Mouse (Mus musculus) layer of hippocampus, postnatal 10 days (tissue): ENCODE measurements at regions not wholly inside any gene's neighbourhood (a gene's known extent, or its start where the extent isn't known, plus 50 kb on each side); places are given as distances from the start of the nearest gene placed in this dataset.

ENCODE experiments used
- DNase-seq, 2 experiments: peaks; one replicate each; pipeline ENCODE4 v3.0.0; 2021; ENCODE audit warnings: low spot score in 2 of 2

- no peak for DNase-seq
These were observed 600.1 kb downstream of the Ptprc start for GRCm38 (mm10) chr1:137575380-137575779.

DNA sequence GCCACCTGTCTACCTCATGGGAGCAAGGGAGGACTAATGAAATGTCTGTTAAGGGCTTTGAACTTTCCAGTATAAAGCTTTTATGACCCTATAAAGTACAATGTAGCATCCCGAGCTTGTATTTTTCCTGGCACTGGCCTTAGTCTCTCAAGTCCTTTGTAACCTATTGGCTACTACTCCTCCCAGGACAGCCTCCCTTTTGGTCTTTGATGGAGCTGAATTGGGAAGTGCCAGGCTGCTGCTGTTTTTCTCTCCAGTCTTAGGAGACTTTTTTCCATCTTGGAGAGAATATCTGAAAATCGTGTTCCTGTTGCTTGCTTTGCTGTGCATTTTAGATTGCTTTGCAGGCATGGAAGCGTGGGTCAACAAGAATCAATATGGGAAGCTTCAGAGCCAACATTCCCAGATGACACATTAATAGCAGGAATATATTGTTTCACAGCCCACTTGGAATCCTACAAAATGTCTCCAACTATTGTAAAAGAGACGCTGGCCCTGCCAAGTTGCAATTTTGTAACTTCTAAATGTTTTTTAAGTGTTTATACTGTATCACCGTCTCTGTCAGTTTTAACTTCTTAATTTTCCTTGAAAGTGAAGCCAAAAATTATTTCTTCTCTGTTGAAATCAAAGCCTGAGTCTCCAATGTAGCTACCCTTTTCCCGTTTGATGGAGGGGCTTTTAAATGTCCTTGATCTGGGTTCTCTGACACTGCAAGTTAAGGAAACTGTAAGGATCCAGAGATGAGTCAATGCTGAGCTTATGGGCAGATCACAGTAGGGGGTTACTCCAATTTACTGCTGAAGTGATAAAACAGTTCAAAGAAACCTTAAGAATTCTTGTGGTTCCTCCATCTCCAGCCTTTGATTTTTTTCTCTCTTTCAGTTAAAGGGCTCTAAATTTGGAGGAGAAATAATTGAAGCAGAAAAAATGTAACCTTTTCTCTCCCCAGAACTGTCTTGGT is 603.3 kb downstream of the Ptprc start:
- no peak for DNase-seq

- DNase-seq, result no peak
These were observed 604.2 kb downstream of the Ptprc start for GRCm38 (mm10) chr1:137571190-137571904.

DNA sequence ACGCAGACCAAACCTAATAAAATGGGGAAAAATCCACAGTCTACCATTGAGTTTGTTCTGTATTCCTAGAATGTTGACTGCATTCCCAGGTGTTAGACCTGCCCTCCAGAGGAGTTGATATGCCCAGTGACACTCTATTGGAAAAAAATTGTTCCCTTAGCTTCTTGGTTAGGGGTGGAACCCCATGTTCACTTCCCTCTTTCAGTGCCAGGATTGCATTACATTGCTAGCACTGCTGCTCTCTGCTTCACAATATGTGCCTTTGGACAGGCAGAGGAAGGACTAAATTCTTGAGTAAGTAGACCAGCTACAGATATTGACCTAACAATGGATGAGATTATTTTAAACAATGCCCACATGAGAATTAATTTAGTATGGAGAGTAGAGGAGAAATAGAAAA is 607.3 kb upstream of the Nr5a2 start:
- DNase-seq, result no peak

DNA sequence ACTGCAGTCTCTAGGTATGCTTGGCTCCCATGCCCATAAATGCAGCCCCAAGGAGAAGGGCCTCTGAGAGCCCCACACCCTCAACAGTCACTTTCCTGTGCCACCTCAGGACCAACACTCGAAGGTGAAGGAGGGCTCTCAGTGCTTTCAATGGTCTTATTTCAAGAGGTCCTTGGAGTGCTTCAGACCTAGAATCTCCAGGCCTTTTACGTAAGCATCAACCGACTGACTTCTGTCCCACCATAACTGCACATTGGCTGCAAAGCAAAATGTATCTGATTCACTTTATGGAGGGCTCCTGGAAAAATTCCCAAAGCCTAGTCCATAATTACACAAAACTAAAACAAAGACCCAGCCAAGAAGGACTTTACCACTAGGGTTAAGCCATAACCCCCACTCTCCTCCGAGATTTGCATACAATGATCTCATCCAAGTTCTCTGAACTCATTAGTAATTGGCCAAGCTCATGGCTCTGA is 605.4 kb upstream of the Nr5a2 start:
- DNase-seq, result no peak

DNA sequence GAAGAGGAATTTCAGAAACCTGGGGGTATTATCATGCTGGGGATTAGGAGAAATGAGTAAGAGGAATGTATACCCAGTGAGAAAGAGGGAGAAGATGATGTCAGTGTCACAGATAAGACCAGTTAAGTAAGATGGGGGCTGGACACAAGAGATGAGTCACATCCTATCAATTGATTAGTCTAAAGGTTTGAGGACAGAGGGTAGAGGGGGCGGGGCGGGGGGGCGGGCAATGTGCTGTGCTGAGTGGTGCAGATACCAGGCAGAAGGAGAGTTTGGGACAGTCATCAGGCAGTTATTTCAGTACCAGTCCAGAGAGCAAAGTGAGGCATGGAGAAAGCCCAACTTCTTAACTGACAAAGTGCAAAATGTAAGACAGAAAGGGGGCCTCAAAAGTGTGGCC is 601.4 kb upstream of the Nr5a2 start:
- DNase-seq, result no peak

DNA sequence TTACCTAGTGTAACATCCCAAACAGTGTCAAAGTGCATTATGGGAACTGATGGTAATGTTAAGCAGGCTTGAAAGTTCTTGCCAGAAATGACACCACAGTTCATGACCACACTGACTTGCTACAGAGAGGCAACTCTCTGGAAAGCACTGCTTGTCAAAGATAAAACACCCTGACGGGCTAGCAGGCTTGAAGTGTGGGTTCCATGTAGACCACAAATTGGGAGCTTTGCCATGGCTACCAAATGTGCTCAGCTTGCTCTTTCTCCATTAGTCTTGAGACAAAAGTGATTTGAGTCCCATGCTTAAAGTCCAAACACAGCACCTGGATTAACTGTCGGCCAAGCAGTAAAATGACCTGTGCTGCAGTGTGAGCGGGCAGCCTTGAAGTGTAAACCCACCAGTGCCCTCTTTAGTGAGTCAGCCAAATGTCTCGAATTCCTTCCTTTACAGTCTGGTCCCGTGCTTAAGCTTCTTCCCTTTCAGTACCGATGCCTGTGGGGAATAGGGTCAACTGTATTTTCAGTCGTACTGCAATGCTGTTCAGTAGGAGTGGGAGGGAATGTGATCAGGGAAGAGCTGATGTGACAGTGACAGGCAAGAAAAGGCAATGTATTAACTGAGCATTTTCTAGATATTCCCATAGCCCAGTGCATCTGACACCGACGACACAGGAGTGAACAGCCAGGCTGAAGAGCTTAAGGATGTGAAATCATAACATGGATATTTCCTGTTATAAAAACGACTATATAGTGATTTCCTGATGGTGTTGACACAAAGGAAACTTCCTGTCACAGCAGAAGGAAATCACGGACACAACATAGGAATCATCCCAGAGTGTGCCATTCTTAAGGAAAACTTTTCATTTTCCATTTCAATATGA is 600.4 kb upstream of the Nr5a2 start:
- no peak for DNase-seq

- DNase-seq, result no peak
These were observed 589.4 kb upstream of the Nr5a2 start for GRCm38 (mm10) chr1:137549659-137550058.

DNA sequence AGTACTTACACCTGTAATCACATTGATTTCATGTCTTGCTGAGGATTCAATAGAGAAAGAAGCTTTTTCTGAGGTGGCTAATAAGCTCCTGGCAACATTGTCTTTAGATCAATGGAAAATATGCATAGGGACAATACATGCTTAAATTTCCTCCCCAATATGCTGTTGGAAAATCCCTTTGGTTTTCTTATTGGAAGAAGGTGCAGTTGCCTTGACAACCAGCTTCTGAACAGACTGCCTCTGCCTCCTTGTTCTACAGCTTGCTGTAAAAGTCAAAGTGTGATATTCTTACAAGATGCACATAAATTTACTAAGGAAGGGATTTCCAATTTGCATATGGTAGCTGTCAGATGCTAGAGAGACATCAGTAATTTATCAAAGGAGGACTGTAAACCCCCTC is 585.4 kb upstream of the Nr5a2 start:
- DNase-seq, result no peak

DNA sequence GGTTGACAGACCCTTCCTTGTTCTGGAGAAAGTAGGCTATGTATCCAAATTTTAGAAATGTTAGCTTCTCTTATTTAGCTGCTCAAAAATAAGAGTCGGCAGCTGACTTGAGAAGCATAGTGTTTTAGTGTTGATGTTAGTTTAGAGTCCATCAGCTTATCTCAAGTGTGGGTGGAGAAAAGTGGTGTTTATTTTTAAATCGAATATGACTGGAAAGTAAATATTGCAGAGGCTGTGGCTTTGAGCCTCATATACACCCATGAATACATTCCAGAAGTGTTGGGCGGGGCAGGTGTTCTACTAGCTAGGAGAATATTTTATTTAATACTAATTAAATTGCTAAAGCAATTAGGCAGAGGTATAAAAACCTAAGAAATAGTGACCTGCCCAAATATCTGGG is 583.6 kb upstream of the Nr5a2 start:
- DNase-seq, result no peak

DNA sequence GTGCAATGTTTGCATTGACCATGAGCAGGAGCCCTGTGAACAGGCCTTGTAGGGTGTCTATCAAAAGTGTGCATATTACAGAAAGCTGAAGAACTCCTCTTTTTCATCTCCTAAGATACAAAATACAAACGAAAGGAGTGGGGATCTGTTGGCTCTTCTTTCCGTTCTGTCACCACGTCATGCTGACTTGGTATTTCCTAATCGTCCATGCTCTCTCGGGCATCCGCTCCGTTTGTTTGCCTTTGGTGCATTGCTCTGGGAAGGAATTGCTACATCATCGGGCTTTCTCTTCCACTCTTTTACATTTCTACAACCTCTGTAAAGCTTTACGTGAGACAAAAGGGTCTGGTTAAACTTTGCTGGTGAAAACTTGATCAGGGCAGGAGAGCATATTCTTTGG is 581.2 kb upstream of the Nr5a2 start:
- DNase-seq, result no peak

DNA sequence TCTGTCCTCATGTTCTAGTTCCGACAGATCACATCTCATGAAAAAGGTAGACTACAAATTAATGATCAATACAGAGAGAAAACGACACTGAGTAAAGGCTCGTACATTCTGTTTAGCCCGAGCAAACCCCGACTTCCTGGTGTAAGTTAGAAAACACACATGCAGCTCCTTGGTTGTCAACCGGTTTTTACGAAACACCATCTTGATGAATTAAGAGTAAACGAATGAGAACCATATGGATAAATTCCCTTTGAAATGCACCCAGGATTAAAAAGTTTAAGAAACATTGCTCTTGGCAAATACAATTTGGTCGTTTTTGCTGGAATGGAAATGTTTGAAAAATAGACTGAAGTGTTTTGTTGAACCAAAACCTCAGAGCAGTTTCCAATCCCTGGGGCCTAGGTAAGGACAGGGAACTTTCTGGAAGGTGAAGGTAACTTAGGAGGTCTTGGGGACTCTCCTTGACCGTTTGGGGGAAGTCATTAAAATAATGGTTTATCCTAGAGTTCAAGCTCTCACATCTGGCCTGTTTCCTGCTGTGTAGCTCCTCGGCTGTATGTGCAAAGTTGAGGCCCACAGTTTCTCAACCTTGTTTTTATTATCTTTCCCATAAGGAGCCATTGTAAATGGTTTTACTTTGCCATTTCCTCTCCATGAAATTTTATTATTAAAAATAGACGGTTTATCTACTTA is 579.3 kb upstream of the Nr5a2 start:
- DNase-seq, result no peak

- no peak for DNase-seq
These were observed 554.5 kb upstream of the Nr5a2 start for GRCm38 (mm10) chr1:137514750-137515149.

GRCm38 (mm10) chr1:137503704-137504422 is 543.6 kb upstream of the Nr5a2 start:
- DNase-seq, result no peak

DNA sequence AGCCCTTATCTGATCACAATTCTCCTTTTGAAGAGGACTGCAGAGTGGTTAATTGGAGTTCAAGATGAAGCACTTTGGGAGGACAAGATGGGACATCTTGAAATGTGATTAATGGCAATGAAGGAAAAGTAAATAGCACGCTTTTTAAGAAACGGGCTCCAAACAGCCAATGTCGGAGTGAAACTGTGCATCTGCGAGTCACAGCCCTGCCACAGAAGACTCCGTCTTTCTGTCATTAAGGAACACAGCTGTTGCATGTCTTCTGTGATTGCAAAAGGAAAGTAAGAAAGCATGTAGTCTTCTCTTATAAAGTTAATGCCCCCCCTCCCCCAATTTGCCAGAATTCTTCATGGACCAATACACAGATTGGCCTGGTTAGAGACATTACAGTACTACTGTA is 528.0 kb upstream of the Nr5a2 start:
- no peak for DNase-seq

DNA sequence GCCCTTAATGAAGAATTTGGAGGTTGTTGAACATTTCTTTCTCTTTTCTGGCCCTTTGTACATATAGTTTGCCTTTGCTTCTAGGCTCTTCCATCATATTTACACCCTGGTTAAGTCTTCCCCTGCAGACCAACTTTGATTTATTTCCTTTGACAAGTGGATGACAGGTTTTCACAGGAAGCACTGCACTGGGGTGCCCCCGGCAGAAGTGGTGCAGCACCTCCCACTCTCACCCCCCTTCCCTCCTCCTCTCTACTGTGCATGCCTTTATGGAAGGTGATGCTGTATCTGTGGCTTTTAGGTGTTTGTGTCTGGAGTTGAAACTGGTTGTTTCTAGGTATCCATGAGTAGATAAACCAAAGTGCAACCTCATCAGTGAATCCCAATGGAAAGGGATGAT is 518.2 kb upstream of the Nr5a2 start:
- DNase-seq, result no peak

GRCm38 (mm10) chr1:137477239-137477638 is 517.0 kb upstream of the Nr5a2 start:
- DNase-seq, result no peak

GRCm38 (mm10) chr1:137474858-137475257 is 514.6 kb upstream of the Nr5a2 start:
- no peak for DNase-seq

DNA sequence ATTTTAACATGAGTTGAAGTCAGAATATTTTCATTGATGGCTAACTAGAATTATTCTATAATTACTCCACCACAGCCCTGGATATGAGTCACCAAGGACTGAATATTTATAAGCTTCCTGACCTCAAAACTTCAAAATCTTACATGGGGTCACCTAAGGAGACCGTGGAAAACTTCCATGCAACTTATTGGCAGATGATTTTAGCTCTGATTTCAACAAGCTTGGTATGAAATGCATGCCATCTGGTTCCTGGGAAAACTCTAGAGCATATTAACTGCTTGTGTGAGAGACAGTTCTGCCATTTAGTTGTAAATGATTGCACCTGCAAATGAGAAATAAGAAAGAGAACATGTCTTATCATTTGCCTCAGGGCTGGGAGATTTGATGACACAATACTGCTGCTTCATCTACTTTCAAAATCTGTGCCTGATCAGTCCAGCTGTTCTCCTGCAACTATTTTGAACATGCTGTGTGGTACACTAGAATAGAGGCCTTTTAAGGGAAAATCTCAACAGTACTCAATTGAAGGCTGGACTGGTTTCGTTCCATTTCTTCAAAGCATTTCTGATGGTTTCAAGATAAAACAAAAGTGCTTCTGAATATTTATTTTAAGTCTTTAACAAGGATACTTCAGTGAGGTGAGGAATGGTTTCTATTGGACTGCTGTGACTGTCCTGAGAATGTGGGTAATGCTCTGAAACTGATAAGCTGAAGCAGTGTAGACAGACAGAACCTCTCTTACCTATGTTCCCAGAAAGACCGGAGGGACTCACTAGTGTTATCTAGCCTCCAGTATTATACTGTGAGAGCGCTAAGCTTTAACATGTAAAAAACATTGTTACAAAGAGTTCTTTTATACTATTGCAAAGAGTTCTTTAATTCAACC is 513.8 kb upstream of the Nr5a2 start:
- no peak for DNase-seq
